Mouse (Mus musculus) spleen, postnatal 4 days (tissue): ENCODE results near the gene Tmem183a.
A peak's percentile ranks its signal among the peaks of the same experiment; 100 is the strongest.

Experiments
- DNase-seq, 2 experiments: peaks; one replicate each; pipeline ENCODE4 v3.0.0; 2022; ENCODE audit warnings: low spot score in 2 of 2

Tmem183a gene

GRCm38 (mm10) chr1:134361857-134362212 is at the start of gene Tmem183a:
Gene Tmem183a (minus strand): TSS chr1:134361979.
- peak; percentile 97 to 98 for DNase-seq

GRCm38 (mm10) chr1:134408080-134408479 is 46.3 kb upstream of the Tmem183a start:
- DNase-seq = no peak

- no peak for DNase-seq
Observed at GRCm38 (mm10) chr1:134406414-134406771, 44.6 kb upstream of the Tmem183a start.

GRCm38 (mm10) chr1:134405509-134406413 is 44.0 kb upstream of the Tmem183a start, which contains the start of gene Cyb5r1:
Gene Cyb5r1 (plus strand): TSS chr1:134405559.
- peak; percentile 76 to 85 for DNase-seq

GRCm38 (mm10) chr1:134399735-134400134 is 38.0 kb upstream of the Tmem183a start:
- DNase-seq = no peak

- DNase-seq = no peak
Observed at GRCm38 (mm10) chr1:134398210-134398609, 36.4 kb upstream of the Tmem183a start.

GRCm38 (mm10) chr1:134393827-134394226 is 32.0 kb upstream of the Tmem183a start:
- DNase-seq = no peak

- DNase-seq = no peak
Observed at GRCm38 (mm10) chr1:134385666-134386065, 23.9 kb upstream of the Tmem183a start, which contains the start of gene 4933406M09Rik. Gene 4933406M09Rik (plus strand): TSS chr1:134385940.

- no peak for DNase-seq
Observed at GRCm38 (mm10) chr1:134385176-134385575, 23.4 kb upstream of the Tmem183a start.

- no peak for DNase-seq
Observed at GRCm38 (mm10) chr1:134384581-134384980, 22.8 kb upstream of the Tmem183a start.

GRCm38 (mm10) chr1:134381795-134382625 is 20.2 kb upstream of the Tmem183a start:
- DNase-seq = no peak

- DNase-seq = no peak
Observed at GRCm38 (mm10) chr1:134381051-134381450, 19.3 kb upstream of the Tmem183a start.

GRCm38 (mm10) chr1:134374124-134374523 is 12.3 kb upstream of the Tmem183a start:
- DNase-seq = no peak

- peak; percentile 58 to 76 for DNase-seq
Observed at GRCm38 (mm10) chr1:134368777-134369337, 7.1 kb upstream of the Tmem183a start.

GRCm38 (mm10) chr1:134365491-134365890 is 3.7 kb upstream of the Tmem183a start:
- DNase-seq = no peak

- DNase-seq = no peak
Observed at GRCm38 (mm10) chr1:134363194-134363593, 1.4 kb upstream of the Tmem183a start.

- DNase-seq = no peak
Observed at GRCm38 (mm10) chr1:134361195-134361856, 453 bp downstream of the Tmem183a start.

GRCm38 (mm10) chr1:134360656-134361055 is 1.1 kb downstream of the Tmem183a start:
- DNase-seq = no peak

- DNase-seq = no peak
Observed at GRCm38 (mm10) chr1:134357461-134357860, 4.3 kb downstream of the Tmem183a start.

- DNase-seq = no peak
Observed at GRCm38 (mm10) chr1:134353326-134353725, 8.5 kb downstream of the Tmem183a start.

GRCm38 (mm10) chr1:134347791-134348190 is 14.0 kb downstream of the Tmem183a start:
- no peak for DNase-seq

- DNase-seq = no peak
Observed at GRCm38 (mm10) chr1:134345075-134345474, 16.7 kb downstream of the Tmem183a start.
